Comparison of ENCODE assay signal across 16 mouse cellular contexts in genomic region chr4:132373820-132374219, GRCm38 (mm10).
"Had no signal": no experiment of that assay in that cellular context is flagged by ENCODE, and none has a peak within 500 bp of the region (broad histone marks: within the 10 kb centered on the region; RNA-seq: fewer than 3 reads in every experiment).

No protein-coding gene starts in this region.

- H3K27me3 ChIP-seq: neural tube, embryonic 13.5 days; neural tube, embryonic 15.5 days; stomach, embryonic 15.5 days had no signal

- H3K9ac ChIP-seq: neural tube, embryonic 13.5 days; neural tube, embryonic 15.5 days; stomach, embryonic 15.5 days had no signal

- H3K4me1 ChIP-seq: neural tube, embryonic 13.5 days; neural tube, embryonic 15.5 days; stomach, embryonic 15.5 days had no signal

- H3K4me2 ChIP-seq: neural tube, embryonic 13.5 days; neural tube, embryonic 15.5 days; stomach, embryonic 15.5 days had no signal

- H3K27ac ChIP-seq: neural tube, embryonic 13.5 days; neural tube, embryonic 15.5 days; stomach, embryonic 15.5 days; stomach, postnatal 0 days had no signal

- H3K4me3 ChIP-seq: neural tube, embryonic 13.5 days; neural tube, embryonic 15.5 days; stomach, embryonic 15.5 days had no signal

- DNase-seq: retina, postnatal 1 day; right cerebral cortex, adult 18-20 months; right cerebral cortex, postnatal 14 days; right cerebral cortex, postnatal 25 days; right cerebral cortex, postnatal 4 days; spleen, adult 18-20 months; thymus, adult 18-20 months; thymus, adult 2 months; thymus, postnatal 14 days; thymus, postnatal 25 days; thymus, postnatal 36 days; thymus, postnatal 4 days had no signal

- H3K9me3 ChIP-seq: neural tube, embryonic 13.5 days; neural tube, embryonic 15.5 days; stomach, embryonic 15.5 days had no signal
